Mouse (Mus musculus) stomach, embryonic 14.5 days (tissue): Measurements from ENCODE around the gene Mast1. TPM values are rescaled to one million over a fixed set of nuclear protein-coding genes. Genes with fewer than 3 reads are reported as not detected.

Experiments
- ATAC-seq: fragments of 200-750 bp; cut with Nextera tagmentation; 2 replicates; pipeline ENCODE4 v1.8.0; 2017; ENCODE audit warnings: low read depth, moderate TSS enrichment; ENCODE audit not compliant: insufficient number of reproducible peaks, insufficient read depth, low FRiP score
- H3K27ac ChIP-seq: fragments of 300-500 bp; sonication (generic); 2 replicates; pipeline ENCODE4 v1.5.1; 2014; ENCODE audit warnings: mild to moderate bottlenecking, low read length, moderate library complexity, mixed read lengths
- H3K27me3 ChIP-seq: fragments of 300-500 bp; sonication (generic); 2 replicates; pipeline ENCODE4 v1.6.1; 2014; ENCODE audit warnings: low read length, control low read depth, mixed read lengths; ENCODE audit not compliant: control insufficient read depth, insufficient read depth
- H3K36me3 ChIP-seq: fragments of 300-500 bp; sonication (generic); 2 replicates; pipeline ENCODE4 v1.6.1; 2014; ENCODE audit warnings: mild to moderate bottlenecking, control low read depth, low read length, moderate library complexity, mixed read lengths; ENCODE audit not compliant: control insufficient read depth, insufficient read depth
- H3K4me1 ChIP-seq: fragments of 300-500 bp; sonication (generic); 2 replicates; pipeline ENCODE4 v1.6.1; 2014; ENCODE audit warnings: low read length, control low read depth, mixed read lengths; ENCODE audit not compliant: control insufficient read depth, insufficient read depth
- H3K4me2 ChIP-seq: fragments of 300-500 bp; sonication (generic); replicated peaks from 2 replicates; pipeline ENCODE4 v1.6.1; 2014; ENCODE audit warnings: low read depth, low read length, control low read depth
- H3K4me3 ChIP-seq: fragments of 300-500 bp; sonication (generic); 2 replicates; pipeline ENCODE4 v1.5.1; 2014; ENCODE audit warnings: low read depth, low read length, control low read depth
- H3K9ac ChIP-seq: fragments of 300-500 bp; sonication (generic); replicated peaks from 2 replicates; pipeline ENCODE4 v1.6.1; 2014; ENCODE audit warnings: low read depth, mild to moderate bottlenecking, control low read depth, low read length, moderate library complexity, mixed read lengths
- H3K9me3 ChIP-seq: fragments of 300-500 bp; sonication (generic); 2 replicates; pipeline ENCODE4 v1.6.1; 2016; ENCODE audit warnings: low read depth, low read length, control low read depth; ENCODE audit not compliant: control insufficient read depth
- WGBS: fragments of 180-500 bp; shearing (Covaris S2); extraction: QIAGEN DNeasy Blood & Tissue Kit; methylation state at CpG from one replicate; pipeline ENCODE4 v1.1.7; 2014; 5-methylcytosine and 5-hydroxymethylcytosine counted together
- polyA plus RNA-seq: library from polyadenylated mRNA; unstranded; fragments of >200 nt; fragmentation: Nextera tagmentation; extraction: Ambion mirVana; gene quantifications from 2 replicates; pipeline ENCODE4 v1.2.1, GENCODE M21; 2014

Gene Mast1
- 2.2 and 3.2 TPM in 2 replicates for polyA plus RNA-seq

- peak within 1 kb of the TSS; percentile 68 for H3K4me2 ChIP-seq
- peak within 1 kb of the TSS; percentile 34 for H3K4me3 ChIP-seq
- peak; percentile 68 for ATAC-seq
- peaks cover 37% of the 10 kb centered on the region for H3K27me3 ChIP-seq
- no peaks in the 10 kb centered on the region for H3K36me3 ChIP-seq
- no peak within 1 kb of the TSS for H3K27ac ChIP-seq
- WGBS: under 1% methylated on average over 50 of the region's 50 CpGs
- H3K4me1 ChIP-seq: peaks cover 6% of the 10 kb centered on the region; the same call in 1 of the 2 replicates
- H3K9ac ChIP-seq: no peak within 1 kb of the TSS; the same call in 1 of the 2 replicates
- H3K9me3 ChIP-seq: no peaks in the 10 kb centered on the region
Measured at GRCm38 (mm10) chr8:84936962-84937546, at the start of gene Mast1. Gene Mast1, minus strand, starts transcription at chr8:84937359.

- no peaks in the 10 kb centered on the region for H3K36me3 ChIP-seq
- H3K27ac ChIP-seq: peak overlapping the region; percentile 89
- peak overlapping the region; percentile 99 for H3K4me2 ChIP-seq
- peaks cover 33% of the 10 kb centered on the region for H3K4me1 ChIP-seq
- H3K27me3 ChIP-seq: 0 out of 2 replicates have a peak, but pooled peaks cover 3% of the 10 kb centered on the region
- no peaks in the 10 kb centered on the region for H3K9me3 ChIP-seq
- WGBS: 31% methylated on average over 8 of the region's 8 CpGs
- peak overlapping the region; percentile 39 for H3K4me3 ChIP-seq
- no peak for ATAC-seq
- H3K9ac ChIP-seq: peak overlapping the region; percentile 33; the same call in 1 of the 2 replicates
Measured at GRCm38 (mm10) chr8:84986379-84986945, 49.3 kb upstream of the Mast1 start.

GRCm38 (mm10) chr8:84985684-84986378 is 48.7 kb upstream of the Mast1 start:
- H3K4me1 ChIP-seq: peaks cover 36% of the 10 kb centered on the region
- under 1% methylated on average over 53 of the region's 53 CpGs for WGBS
- ATAC-seq: peak; percentile 50

GRCm38 (mm10) chr8:84985049-84985683 is 48.0 kb upstream of the Mast1 start:
- WGBS: under 1% methylated on average over 23 of the region's 23 CpGs
- peak overlapping the region; percentile 33; the same call in 1 of the 2 replicates for H3K9ac ChIP-seq
- H3K36me3 ChIP-seq: no peaks in the 10 kb centered on the region
- peak overlapping the region; percentile 39 for H3K4me3 ChIP-seq
- peak overlapping the region; percentile 99 for H3K4me2 ChIP-seq
- 0 out of 2 replicates have a peak, but pooled peaks cover 3% of the 10 kb centered on the region for H3K27me3 ChIP-seq
- no peak for ATAC-seq
- no peaks in the 10 kb centered on the region for H3K9me3 ChIP-seq
- peaks cover 41% of the 10 kb centered on the region for H3K4me1 ChIP-seq
- peak overlapping the region; percentile 89 for H3K27ac ChIP-seq

More at GRCm38 (mm10) chr8:84985684-84986378, 48.7 kb upstream of the Mast1 start:
- H3K36me3 ChIP-seq: no peaks in the 10 kb centered on the region
- H3K27ac ChIP-seq: peak overlapping the region; percentile 89
- peak overlapping the region; percentile 99 for H3K4me2 ChIP-seq
- H3K9ac ChIP-seq: peak overlapping the region; percentile 33; the same call in 1 of the 2 replicates
- peak overlapping the region; percentile 39 for H3K4me3 ChIP-seq
- H3K27me3 ChIP-seq: 0 out of 2 replicates have a peak, but pooled peaks cover 3% of the 10 kb centered on the region
- no peaks in the 10 kb centered on the region for H3K9me3 ChIP-seq

GRCm38 (mm10) chr8:84984294-84985048 is 47.3 kb upstream of the Mast1 start:
- Histone ChIP-seq H3K36me3 (no peaks in the 10 kb centered on the region), H3K27ac (peak overlapping the region; percentile 89), H3K4me3 (peak overlapping the region; percentile 39; the same call in 1 of the 2 replicates), H3K27me3 (0 out of 2 replicates have a peak, but pooled peaks cover 3% of the 10 kb centered on the region), H3K4me2 (peak overlapping the region; percentile 99), H3K9ac (no peak overlapping the region), H3K9me3 (no peaks in the 10 kb centered on the region), H3K4me1 (peaks cover 47% of the 10 kb centered on the region)
- no peak; the same call in 1 of the 2 replicates for ATAC-seq
- WGBS: 6% methylated on average over 16 of the region's 16 CpGs

- H3K27ac ChIP-seq: peak overlapping the region; percentile 89
- no peak for ATAC-seq
- H3K4me3 ChIP-seq: no peak overlapping the region
- H3K36me3 ChIP-seq: no peaks in the 10 kb centered on the region
- no peak overlapping the region for H3K4me2 ChIP-seq
- no peak overlapping the region for H3K9ac ChIP-seq
- WGBS: 55% methylated on average over 3 of the region's 3 CpGs
- 0 out of 2 replicates have a peak, but pooled peaks cover 3% of the 10 kb centered on the region for H3K27me3 ChIP-seq
- peaks cover 61% of the 10 kb centered on the region for H3K4me1 ChIP-seq
- no peaks in the 10 kb centered on the region for H3K9me3 ChIP-seq
Measured at GRCm38 (mm10) chr8:84982499-84983011, 45.4 kb upstream of the Mast1 start.

GRCm38 (mm10) chr8:84981644-84982498 is 44.7 kb upstream of the Mast1 start:
- no peak overlapping the region for H3K9ac ChIP-seq
- 0 out of 2 replicates have a peak, but pooled peaks cover 3% of the 10 kb centered on the region for H3K27me3 ChIP-seq
- WGBS: 74% methylated on average over 15 of the region's 15 CpGs

More at GRCm38 (mm10) chr8:84981644-84982498, 44.7 kb upstream of the Mast1 start:
- H3K27ac ChIP-seq: peak overlapping the region; percentile 89
- H3K36me3 ChIP-seq: no peaks in the 10 kb centered on the region
- no peaks in the 10 kb centered on the region for H3K9me3 ChIP-seq
- no peak overlapping the region for H3K4me2 ChIP-seq
- H3K4me3 ChIP-seq: no peak overlapping the region
- H3K4me1 ChIP-seq: peaks cover 65% of the 10 kb centered on the region
- ATAC-seq: no peak
